Comparison of ENCODE assay signal across 32 mouse cellular contexts in genomic region chr1:43439261-43439660, GRCm38 (mm10).
"Had no signal": no experiment of that assay in that cellular context is flagged by ENCODE, and none has a peak within 500 bp of the region (broad histone marks: within the 10 kb centered on the region; RNA-seq: fewer than 3 reads in every experiment).

No protein-coding gene starts in this region.

- H3K27me3 ChIP-seq: limb, embryonic 12.5 days; limb, embryonic 13.5 days; limb, embryonic 15.5 days; liver, embryonic 12.5 days; liver, embryonic 13.5 days; liver, embryonic 15.5 days; lung, embryonic 15.5 days; megakaryocyte, embryonic 14.5 days; midbrain, embryonic 12.5 days; midbrain, embryonic 13.5 days; midbrain, embryonic 15.5 days; neural tube, embryonic 12.5 days had no signal

- DNase-seq: left cerebral cortex, postnatal 4 days; liver; liver, embryonic 13.5 days; liver, postnatal 0 days; lung, adult 18-20 months; lung, adult 2 months; lung, embryonic 14.5 days; lung, postnatal 10 days; lung, postnatal 14 days; lung, postnatal 36 days; lung, postnatal 4 days; midbrain, embryonic 14.5 days had no signal

- H3K9me3 ChIP-seq: limb, embryonic 10.5 days; limb, embryonic 12.5 days; limb, embryonic 13.5 days; limb, embryonic 15.5 days; liver, embryonic 12.5 days; liver, embryonic 13.5 days; liver, embryonic 15.5 days; lung, embryonic 15.5 days; megakaryocyte, embryonic 14.5 days; midbrain, embryonic 10.5 days; midbrain, embryonic 12.5 days; midbrain, embryonic 13.5 days; midbrain, embryonic 15.5 days; neural tube, embryonic 12.5 days had no signal

- H3K4me1 ChIP-seq: limb, embryonic 15.5 days; liver, embryonic 15.5 days; midbrain, embryonic 10.5 days; midbrain, embryonic 13.5 days; midbrain, embryonic 15.5 days; neural tube, embryonic 12.5 days had no signal

- H3K4me2 ChIP-seq: limb, embryonic 12.5 days; limb, embryonic 13.5 days; limb, embryonic 15.5 days; liver, embryonic 11.5 days; liver, embryonic 12.5 days; liver, embryonic 13.5 days; liver, embryonic 15.5 days; lung, embryonic 14.5 days; lung, embryonic 15.5 days; midbrain, embryonic 11.5 days; midbrain, embryonic 12.5 days; midbrain, embryonic 13.5 days; midbrain, embryonic 15.5 days; neural tube, embryonic 12.5 days had no signal

- H3K4me3 ChIP-seq: limb, embryonic 10.5 days; limb, embryonic 12.5 days; limb, embryonic 13.5 days; limb, embryonic 15.5 days; liver, embryonic 12.5 days; liver, embryonic 13.5 days; liver, embryonic 15.5 days; lung, embryonic 15.5 days; megakaryocyte, embryonic 14.5 days; midbrain, embryonic 10.5 days; midbrain, embryonic 12.5 days; midbrain, embryonic 13.5 days; midbrain, embryonic 15.5 days; myocyte; neural tube, embryonic 12.5 days had no signal

- H3K36me3 ChIP-seq: limb, embryonic 10.5 days; limb, embryonic 12.5 days; limb, embryonic 13.5 days; limb, embryonic 15.5 days; liver, embryonic 12.5 days; liver, embryonic 13.5 days; liver, embryonic 15.5 days; lung, embryonic 15.5 days; midbrain, embryonic 10.5 days; midbrain, embryonic 12.5 days; midbrain, embryonic 13.5 days; midbrain, embryonic 15.5 days; neural tube, embryonic 12.5 days had no signal

- ATAC-seq: liver, embryonic 12.5 days; liver, postnatal 0 days; lung, postnatal 0 days; midbrain, embryonic 13.5 days; midbrain, embryonic 15.5 days; midbrain, embryonic 16.5 days had no signal

- H3K9ac ChIP-seq: limb, embryonic 12.5 days; limb, embryonic 13.5 days; limb, embryonic 15.5 days; liver, embryonic 12.5 days; liver, embryonic 13.5 days; liver, embryonic 14.5 days; liver, embryonic 15.5 days; liver, postnatal 0 days; lung, embryonic 14.5 days; lung, embryonic 15.5 days; midbrain, embryonic 12.5 days; midbrain, embryonic 13.5 days; midbrain, embryonic 15.5 days; neural tube, embryonic 12.5 days had no signal

- H3K27ac ChIP-seq: limb, embryonic 10.5 days; limb, embryonic 12.5 days; limb, embryonic 13.5 days; limb, embryonic 15.5 days; liver, embryonic 12.5 days; liver, embryonic 13.5 days; liver, embryonic 14.5 days; liver, embryonic 15.5 days; lung, embryonic 15.5 days; macrophage; midbrain, embryonic 10.5 days; midbrain, embryonic 12.5 days; midbrain, embryonic 13.5 days; midbrain, embryonic 15.5 days; neural tube, embryonic 12.5 days had no signal
